Mouse (Mus musculus): ENCODE measurements around the gene Spsb4.

DNA sequence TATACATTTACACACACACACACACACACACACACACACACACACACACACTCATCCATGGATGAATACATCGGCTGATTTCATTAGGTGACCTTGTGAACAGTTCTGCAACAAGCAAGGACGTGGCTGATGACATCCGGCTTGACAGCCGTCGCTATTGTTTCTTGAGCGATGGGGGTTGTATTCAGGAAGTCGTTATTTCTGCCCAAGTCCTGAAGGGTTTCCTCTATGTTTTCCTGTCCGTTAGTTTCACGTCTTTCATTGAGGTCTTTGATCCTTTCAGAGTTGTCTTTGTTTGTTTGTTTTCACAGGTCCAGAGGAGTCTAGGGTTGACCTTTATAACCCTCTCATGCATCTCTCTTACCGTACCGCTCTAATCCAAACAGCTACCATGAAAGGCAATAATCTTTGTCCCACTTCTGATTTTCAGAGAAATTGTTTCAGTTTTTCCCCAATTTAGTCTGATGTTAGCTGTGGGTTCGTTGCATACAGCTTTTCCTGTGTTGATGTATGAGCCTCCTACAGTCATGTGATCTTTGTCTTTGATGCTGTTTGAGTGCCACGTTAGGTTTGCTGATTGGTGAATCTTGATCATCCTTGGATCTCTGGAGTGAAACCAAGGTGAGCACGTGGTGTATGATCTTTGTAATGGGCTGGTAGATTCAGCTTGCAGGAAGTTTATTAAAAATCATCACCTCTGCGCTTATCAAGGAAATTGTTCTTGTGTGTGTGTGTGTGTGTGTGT lies 82.9 kb downstream of the Spsb4 start:
- no peak for TF ChIP-seq CTCF (IDR thresholded peaks at IDR 0.05)
- no peak for TF ChIP-seq EP300 (IDR thresholded peaks at IDR 0.05; ENCODE audit: insufficient read depth, low read depth, low read length)

All from heart, adult 2 months (tissue).